Mouse (Mus musculus) spleen, adult 2 months (tissue): ENCODE results near the gene Hexa. TPM values are rescaled to one million over a fixed set of nuclear protein-coding genes. Genes with fewer than 3 reads are reported as not detected.
A peak's percentile ranks its signal among the peaks of the same experiment; 100 is the strongest.

Experiments
- DNase-seq, 2 experiments: peaks; one replicate each; pipeline versions ENCODE4 v3.0.0 to v3.0.0-alpha.2; 2012 to 2021; ENCODE audit warnings: low spot score in 2 of 2, low read depth in 1 of 2
- H3K27ac ChIP-seq: fragments of 200-500 bp; 2 replicates; pipeline ENCODE4 v1.5.1; 2012; ENCODE audit warnings: low read length, inconsistent platforms; ENCODE audit not compliant: insufficient read depth
- H3K27me3 ChIP-seq: fragments of 200-500 bp; 2 replicates; pipeline ENCODE4 v1.6.1; 2012; ENCODE audit warnings: mild to moderate bottlenecking, moderate library complexity, low read length, inconsistent platforms; ENCODE audit not compliant: control insufficient read depth, insufficient read depth
- H3K36me3 ChIP-seq: fragments of 200-500 bp; 2 replicates; pipeline ENCODE4 v1.6.1; 2012; ENCODE audit warnings: mild to moderate bottlenecking, low read length, inconsistent platforms; ENCODE audit not compliant: control insufficient read depth, insufficient read depth
- H3K4me1 ChIP-seq: fragments of 200-500 bp; 2 replicates; pipeline ENCODE4 v1.6.1; 2011; ENCODE audit warnings: inconsistent platforms; ENCODE audit not compliant: control insufficient read depth, insufficient read depth, insufficient read length
- H3K4me3 ChIP-seq: fragments of 200-500 bp; 2 replicates; pipeline ENCODE4 v1.5.1; 2011; ENCODE audit warnings: mild to moderate bottlenecking, inconsistent platforms; ENCODE audit not compliant: insufficient read depth, insufficient read length; ENCODE audit errors: extremely low read depth
- CTCF ChIP-seq: fragments of 200-500 bp; IDR thresholded peaks from 2 replicates; pipeline ENCODE4 v1.5.1; 2011; ENCODE audit warnings: mild to moderate bottlenecking, inconsistent platforms; ENCODE audit not compliant: insufficient read depth, insufficient read length, insufficient replicate concordance; ENCODE audit errors: extremely low read depth
- POLR2A ChIP-seq: fragments of 200-500 bp; IDR thresholded peaks from 2 replicates; pipeline ENCODE4 v1.6.1; 2011; ENCODE audit warnings: low read depth, low read length, inconsistent platforms
- WGBS: fragments of 180-500 bp; shearing (Covaris S2); methylation state at CpG from one replicate; pipeline ENCODE4 v1.1.7; 2018; 5-methylcytosine and 5-hydroxymethylcytosine counted together
- polyA plus RNA-seq: library from polyadenylated mRNA; depleted of rRNA; stranded (reverse); fragments of >200 nt; gene quantifications from 2 replicates; pipeline ENCODE4 v1.2.3, GENCODE M21; 2012

Hexa gene
- polyA plus RNA-seq, 1 experiment, result 72.4 TPM

GRCm38 (mm10) chr9:59551017-59551416 lies 11.7 kb downstream of the Hexa start:
- DNase-seq, result no peak
- peaks cover 9% of the 10 kb centered on the region for H3K36me3 ChIP-seq

GRCm38 (mm10) chr9:59551620-59552031 lies 12.3 kb downstream of the Hexa start:
- WGBS, result 68% methylated on average over 3 of the region's 3 CpGs
- Histone ChIP-seq H3K4me1 (peaks cover 14% of the 10 kb centered on the region; the same call in 1 of the 2 replicates), H3K36me3 (peaks cover 9% of the 10 kb centered on the region), H3K4me3 (no peak overlapping the region), H3K27me3 (no peaks in the 10 kb centered on the region), H3K27ac (peak overlapping the region; percentile 31; the same call in 1 of the 2 replicates)
- TF ChIP-seq CTCF (no peak), POLR2A (no peak)
- DNase-seq, result no peak

More at GRCm38 (mm10) chr9:59551017-59551416, 11.7 kb downstream of the Hexa start:
- Histone ChIP-seq H3K4me3 (no peak overlapping the region), H3K27ac (peak overlapping the region; percentile 31; the same call in 1 of the 2 replicates), H3K4me1 (peaks cover 14% of the 10 kb centered on the region; the same call in 1 of the 2 replicates), H3K27me3 (no peaks in the 10 kb centered on the region)
- WGBS, result 40% methylated on average over 5 of the region's 5 CpGs
- TF ChIP-seq POLR2A (no peak), CTCF (no peak)

GRCm38 (mm10) chr9:59552610-59553009 lies 13.3 kb downstream of the Hexa start:
- no peak for DNase-seq
- Histone ChIP-seq H3K27ac (no peak overlapping the region), H3K36me3 (peaks cover 11% of the 10 kb centered on the region), H3K4me3 (no peak overlapping the region), H3K27me3 (no peaks in the 10 kb centered on the region), H3K4me1 (peaks cover 14% of the 10 kb centered on the region; the same call in 1 of the 2 replicates)
- WGBS, result 92% methylated on average over 5 of the region's 5 CpGs
- no peak for TF ChIP-seq CTCF
- no peak for TF ChIP-seq POLR2A

GRCm38 (mm10) chr9:59553719-59554118 lies 14.4 kb downstream of the Hexa start:
- peaks cover 13% of the 10 kb centered on the region for H3K36me3 ChIP-seq
- no peaks in the 10 kb centered on the region for H3K27me3 ChIP-seq
- H3K4me1 ChIP-seq, result peaks cover 14% of the 10 kb centered on the region; the same call in 1 of the 2 replicates
- H3K4me3 ChIP-seq, result no peak overlapping the region
- H3K27ac ChIP-seq, result no peak overlapping the region
- no peak for DNase-seq
- TF ChIP-seq POLR2A, result no peak
- TF ChIP-seq CTCF, result no peak
- WGBS, result 87% methylated on average over 4 of the region's 4 CpGs

GRCm38 (mm10) chr9:59565600-59565999 lies 26.3 kb downstream of the Hexa start:
- peak; percentile 57 to 83 for DNase-seq
- Histone ChIP-seq H3K4me1 (peaks cover 3% of the 10 kb centered on the region; the same call in 1 of the 2 replicates), H3K27ac (no peak overlapping the region), H3K27me3 (no peaks in the 10 kb centered on the region), H3K36me3 (peaks cover 26% of the 10 kb centered on the region), H3K4me3 (no peak overlapping the region)
- peak; percentile 91; the same call in 1 of the 2 replicates for TF ChIP-seq CTCF
- no peak for TF ChIP-seq POLR2A
- 20% methylated on average over 4 of the region's 4 CpGs for WGBS

- Histone ChIP-seq H3K4me1 (peaks cover 3% of the 10 kb centered on the region; the same call in 1 of the 2 replicates), H3K4me3 (no peak overlapping the region), H3K27me3 (no peaks in the 10 kb centered on the region), H3K27ac (no peak overlapping the region), H3K36me3 (peaks cover 19% of the 10 kb centered on the region)
- WGBS, result 14% methylated on average over 6 of the region's 6 CpGs
- TF ChIP-seq CTCF (peak; percentile 61; the same call in 1 of the 2 replicates), POLR2A (no peak)
- peak; percentile 50 to 60 for DNase-seq
Measured at GRCm38 (mm10) chr9:59567111-59567510, 27.8 kb downstream of the Hexa start.

GRCm38 (mm10) chr9:59571852-59572251 lies 32.5 kb downstream of the Hexa start:
- Histone ChIP-seq H3K27ac (no peak overlapping the region), H3K4me1 (peaks cover 3% of the 10 kb centered on the region; the same call in 1 of the 2 replicates), H3K36me3 (no peaks in the 10 kb centered on the region), H3K27me3 (no peaks in the 10 kb centered on the region), H3K4me3 (no peak overlapping the region)
- WGBS, result 62% methylated on average over 2 of the region's 2 CpGs
- no peak for TF ChIP-seq POLR2A
- TF ChIP-seq CTCF, result no peak
- no peak for DNase-seq
